Mouse (Mus musculus): ENCODE results near the gene Cdh1.
"Not testable (repeated sequence)": the region's sequence is repeated elsewhere in the genome, so short reads cannot be mapped to it uniquely, and the experiment has no call there.

Cdh1 gene

DNA sequence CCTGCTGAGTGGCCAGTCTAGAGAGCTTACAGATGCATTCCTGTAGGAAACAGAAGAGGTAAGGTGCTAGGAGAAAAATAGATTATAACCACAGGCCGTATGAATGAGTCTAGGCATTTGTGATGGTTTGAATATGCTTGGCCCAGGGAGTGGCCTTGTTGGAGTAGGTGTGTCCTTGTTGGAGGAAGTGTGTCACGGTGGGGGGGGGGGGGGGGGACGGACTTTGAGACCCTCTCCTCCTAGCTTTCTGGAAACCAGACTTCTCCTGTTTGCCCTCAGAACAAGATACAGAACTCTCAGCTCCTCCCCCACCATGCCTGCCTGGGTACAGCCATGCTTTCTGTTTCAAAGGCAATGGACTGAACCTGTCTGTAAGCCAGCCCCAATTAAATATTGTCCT is 10.7 kb upstream of the Cdh1 start:
- no peak for DNase-seq (ENCODE audit: low spot score in 2 of 2)

DNA sequence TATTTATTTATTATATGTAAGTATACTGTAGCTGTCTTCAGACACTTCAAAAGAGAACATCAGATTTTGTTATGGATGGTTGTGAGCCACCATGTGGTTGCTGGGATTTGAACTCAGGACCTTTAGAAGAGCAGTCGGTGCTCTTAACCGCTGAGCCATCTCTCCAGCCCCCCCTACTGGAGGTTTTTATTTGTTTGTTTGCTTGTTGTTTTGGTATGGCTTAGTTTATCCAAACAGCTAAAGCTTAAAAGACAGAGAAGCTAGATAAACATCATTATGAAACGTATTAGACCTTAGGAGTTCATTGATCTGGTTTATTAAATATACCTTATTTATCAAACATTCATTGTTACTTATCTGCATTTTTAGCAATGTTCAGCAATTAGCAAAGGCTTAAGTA is 7.5 kb upstream of the Cdh1 start:
- not testable (repeated sequence) for DNase-seq (ENCODE audit: low spot score in 2 of 2)

DNA sequence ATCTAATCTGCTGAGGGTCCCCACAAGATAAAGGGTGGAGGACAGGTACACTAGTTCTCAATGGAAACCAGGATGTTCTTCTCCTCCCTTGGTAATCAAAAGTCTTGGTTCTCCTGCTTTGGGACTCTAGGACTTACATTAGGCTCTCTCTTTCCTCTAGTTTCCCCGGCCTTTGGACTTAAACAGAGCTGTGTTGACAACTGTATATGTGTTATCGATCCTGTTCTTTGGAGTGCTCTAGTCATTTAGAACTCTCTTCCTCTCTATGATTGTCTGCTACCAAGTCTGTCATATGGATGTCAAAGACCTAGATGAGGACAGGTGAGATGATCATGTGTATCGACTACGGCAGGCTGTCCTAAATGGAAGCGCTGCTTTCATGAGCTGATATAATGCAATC is 6.1 kb upstream of the Cdh1 start:
- DNase-seq (ENCODE audit: low spot score in 2 of 2), result no peak

GRCm38 (mm10) chr8:106599265-106599979 is 3.7 kb upstream of the Cdh1 start:
- DNase-seq (ENCODE audit: low spot score in 2 of 2), result no peak

DNA sequence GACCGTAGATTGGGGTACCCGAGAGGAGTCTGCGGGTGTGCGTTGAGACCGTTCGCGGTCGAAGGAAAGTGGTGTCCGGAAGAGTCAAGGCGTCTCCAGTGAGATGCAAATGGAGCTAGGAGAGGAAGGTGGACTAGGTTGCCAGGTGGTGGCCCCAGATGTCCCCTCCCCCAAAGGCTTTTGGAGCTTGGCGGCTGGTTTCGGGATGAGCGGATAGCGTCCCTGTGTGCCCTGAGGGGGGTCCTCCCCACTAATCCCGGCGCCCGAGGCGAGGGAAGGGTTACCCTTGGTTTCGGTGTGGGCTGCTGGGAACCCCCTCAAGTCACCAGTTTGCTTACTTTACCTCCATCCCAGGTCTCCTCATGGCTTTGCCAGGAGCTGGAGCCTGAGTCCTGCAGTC is 782 bp downstream of the Cdh1 start:
- no peak for DNase-seq (ENCODE audit: low spot score in 2 of 2)

GRCm38 (mm10) chr8:106605657-106606056 is 2.5 kb downstream of the Cdh1 start:
- DNase-seq (ENCODE audit: low spot score in 2 of 2), result no peak

DNA sequence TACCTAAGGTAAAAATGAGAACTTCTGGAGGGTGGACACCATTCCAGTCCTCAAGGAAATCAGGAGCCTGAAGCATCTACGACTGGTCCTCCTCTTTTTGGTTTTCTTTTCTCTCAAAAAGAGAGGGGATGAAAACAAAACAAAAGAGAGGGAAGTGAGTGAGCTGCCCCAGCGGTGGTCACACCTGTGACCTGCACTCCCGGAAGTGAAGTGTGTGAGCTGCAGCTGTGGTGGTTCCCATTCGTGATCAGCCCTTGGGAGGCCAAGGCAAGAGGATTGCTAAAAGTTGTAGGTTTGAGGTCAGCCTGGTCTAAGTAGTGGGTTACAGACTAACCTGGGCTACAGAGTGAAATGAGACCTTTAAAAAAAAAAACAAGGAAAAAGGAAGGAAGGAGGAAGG is 3.0 kb downstream of the Cdh1 start:
- DNase-seq (ENCODE audit: low spot score in 2 of 2), result no peak

DNA sequence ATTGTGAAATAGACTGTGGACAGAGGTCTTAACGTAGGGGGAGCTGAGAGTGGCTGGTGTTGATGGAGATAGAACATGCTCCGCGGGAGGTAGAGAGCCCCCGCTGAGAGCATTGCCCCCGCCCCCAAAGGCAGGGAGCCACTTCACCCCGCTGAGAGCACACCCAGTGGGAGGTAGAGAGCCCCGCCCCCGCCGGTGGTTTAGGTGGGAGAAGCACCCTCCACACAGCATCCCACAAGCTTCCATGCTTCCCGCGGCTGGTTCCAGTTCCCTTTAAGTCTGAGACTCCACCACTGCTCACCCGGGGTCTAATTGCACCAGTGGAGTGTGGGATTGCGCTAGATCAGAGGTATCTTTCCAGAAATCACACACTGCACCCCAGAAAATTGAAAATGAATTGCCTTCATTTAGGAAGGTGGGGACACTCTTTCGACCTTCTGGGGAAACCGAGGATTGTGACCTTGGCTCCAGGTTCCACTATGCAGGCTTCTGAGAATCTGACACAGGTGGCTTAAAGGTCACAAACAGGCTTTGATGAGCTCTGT is 3.5 kb downstream of the Cdh1 start:
- DNase-seq (ENCODE audit: low spot score in 2 of 2), result no peak

DNA sequence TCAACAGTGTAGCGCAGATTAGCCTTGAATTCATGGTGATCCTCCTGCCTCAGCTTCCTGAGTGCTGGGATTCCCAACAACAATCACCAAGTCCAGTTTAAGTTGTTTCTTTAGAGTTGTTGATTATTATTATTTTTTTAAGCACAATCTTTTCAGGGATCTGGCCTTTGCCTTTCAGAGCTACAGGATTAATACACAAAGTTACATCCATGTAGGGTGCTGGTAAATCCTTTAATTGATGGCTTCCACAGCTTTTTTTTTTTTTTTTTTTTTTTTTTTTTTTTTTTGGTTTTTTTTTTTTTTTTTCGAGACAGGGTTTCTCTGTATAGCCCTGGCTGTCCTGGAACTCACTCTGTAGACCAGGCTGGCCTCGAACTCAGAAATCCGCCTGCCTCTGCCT is 4.6 kb downstream of the Cdh1 start:
- not testable (repeated sequence) for DNase-seq (ENCODE audit: low spot score in 2 of 2)

GRCm38 (mm10) chr8:106608425-106608824 is 5.3 kb downstream of the Cdh1 start:
- DNase-seq (ENCODE audit: low spot score in 2 of 2), result no peak

DNA sequence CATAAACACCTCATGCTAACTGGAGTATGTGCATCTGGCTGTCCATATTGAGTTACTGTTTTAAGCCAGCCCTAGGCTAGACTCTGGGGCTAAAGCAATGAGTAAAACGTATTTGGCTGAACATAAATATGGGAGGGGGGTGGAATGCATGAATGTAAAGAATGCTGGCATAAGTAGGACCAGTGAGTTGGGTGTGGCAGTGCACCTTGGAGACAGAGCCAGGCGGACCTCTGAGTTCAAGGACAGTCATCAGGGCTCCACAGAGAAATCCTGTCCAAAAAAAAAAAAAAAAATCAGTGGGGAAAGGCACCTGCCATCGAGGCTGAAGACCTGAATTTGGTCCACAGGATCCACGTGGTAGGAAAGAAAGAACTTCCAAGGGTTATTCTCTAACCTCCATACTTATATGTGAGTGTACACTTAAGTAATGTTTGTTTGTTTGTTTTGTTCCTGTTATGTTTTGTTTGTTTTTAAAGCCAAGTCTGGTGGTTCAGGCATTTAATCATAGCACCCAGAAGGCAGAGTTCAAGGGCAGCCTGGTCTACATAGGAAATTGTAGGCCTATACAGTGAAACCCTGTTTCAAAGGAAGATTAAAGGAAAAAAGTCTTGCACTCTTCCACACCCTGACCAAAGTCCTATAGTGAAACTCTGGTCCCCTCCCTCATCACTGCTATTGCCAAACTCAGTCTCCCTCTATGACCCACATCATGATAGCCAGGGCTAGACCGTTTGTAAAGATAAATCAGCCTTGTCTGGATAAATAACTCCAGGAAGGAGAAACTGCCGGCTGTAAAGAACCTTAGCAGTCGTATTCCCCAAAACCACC is 6.1 kb downstream of the Cdh1 start:
- no peak for DNase-seq (ENCODE audit: low spot score in 2 of 2)

DNA sequence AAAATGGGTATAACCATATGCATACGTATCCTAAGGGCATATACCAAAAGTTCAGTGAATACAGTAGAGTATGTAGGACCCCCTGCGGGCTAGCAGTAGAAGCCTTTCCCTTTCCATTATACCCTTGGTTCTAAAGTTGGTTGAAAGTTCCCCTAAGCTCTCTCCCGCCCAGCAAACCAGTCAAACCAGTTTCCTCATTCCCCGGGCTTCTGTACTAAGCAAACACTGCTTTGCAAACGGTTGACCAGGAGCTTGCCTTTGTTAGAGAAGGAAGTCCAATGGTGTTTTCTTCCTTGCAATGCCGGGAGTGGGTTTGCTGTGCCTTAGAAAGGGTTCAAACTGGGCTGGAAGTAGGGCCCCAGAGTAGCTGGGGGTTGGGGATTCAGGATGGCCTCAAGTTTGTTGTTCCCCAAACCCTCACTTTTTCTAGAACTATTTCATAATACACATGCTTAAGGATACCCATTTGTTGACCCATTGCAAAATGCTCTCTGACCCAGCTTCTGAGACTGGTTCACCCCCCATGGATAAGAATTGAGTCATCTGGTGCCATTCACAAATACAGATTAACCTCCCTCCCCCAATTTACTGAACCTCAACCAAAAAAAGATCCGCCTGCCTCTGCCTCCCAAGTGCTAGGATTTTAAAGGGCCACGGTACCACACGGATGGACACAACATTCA is 7.9 kb downstream of the Cdh1 start:
- no peak for DNase-seq (ENCODE audit: low spot score in 2 of 2)

DNA sequence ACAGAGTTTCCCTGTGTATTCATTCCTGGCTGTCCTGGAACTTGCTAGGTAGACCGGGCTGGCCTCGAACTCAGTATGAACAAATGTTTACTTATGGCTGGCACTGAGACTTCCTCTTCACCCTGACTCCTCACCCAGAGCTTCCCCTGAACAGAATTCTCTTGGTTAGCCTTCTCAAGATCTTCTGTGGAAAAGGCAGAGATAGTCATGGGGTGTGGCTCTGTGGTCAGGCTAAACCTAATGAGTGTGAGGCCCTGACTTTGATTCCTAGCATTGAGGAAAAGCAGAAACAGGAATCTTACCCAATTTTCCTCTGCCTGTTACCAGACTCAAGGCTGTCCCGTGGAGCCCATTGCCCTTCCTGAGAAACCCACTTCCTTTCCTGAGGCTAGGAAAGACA is 8.9 kb downstream of the Cdh1 start:
- no peak for DNase-seq (ENCODE audit: low spot score in 2 of 2)

DNA sequence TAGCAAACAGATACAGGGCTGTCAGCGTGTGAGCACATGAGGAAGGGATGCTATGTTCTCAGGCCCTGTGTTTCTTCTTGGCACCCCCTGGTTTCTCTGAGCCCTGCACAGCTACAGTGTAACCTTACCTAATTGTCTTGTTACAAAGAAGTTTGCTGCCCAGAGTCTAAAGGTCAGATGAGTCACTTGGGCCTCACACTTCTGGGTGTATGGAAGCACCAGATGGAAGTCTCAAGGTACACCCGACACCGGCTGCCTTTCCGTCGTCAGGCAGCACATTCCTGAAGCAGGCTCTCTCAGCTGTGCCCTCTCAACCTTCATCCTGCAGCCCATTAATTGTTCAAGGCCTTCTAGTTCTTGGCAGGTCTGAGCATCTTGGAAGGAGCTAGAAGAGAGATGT is 11.6 kb downstream of the Cdh1 start:
- DNase-seq (ENCODE audit: low spot score in 2 of 2), result no peak

DNA sequence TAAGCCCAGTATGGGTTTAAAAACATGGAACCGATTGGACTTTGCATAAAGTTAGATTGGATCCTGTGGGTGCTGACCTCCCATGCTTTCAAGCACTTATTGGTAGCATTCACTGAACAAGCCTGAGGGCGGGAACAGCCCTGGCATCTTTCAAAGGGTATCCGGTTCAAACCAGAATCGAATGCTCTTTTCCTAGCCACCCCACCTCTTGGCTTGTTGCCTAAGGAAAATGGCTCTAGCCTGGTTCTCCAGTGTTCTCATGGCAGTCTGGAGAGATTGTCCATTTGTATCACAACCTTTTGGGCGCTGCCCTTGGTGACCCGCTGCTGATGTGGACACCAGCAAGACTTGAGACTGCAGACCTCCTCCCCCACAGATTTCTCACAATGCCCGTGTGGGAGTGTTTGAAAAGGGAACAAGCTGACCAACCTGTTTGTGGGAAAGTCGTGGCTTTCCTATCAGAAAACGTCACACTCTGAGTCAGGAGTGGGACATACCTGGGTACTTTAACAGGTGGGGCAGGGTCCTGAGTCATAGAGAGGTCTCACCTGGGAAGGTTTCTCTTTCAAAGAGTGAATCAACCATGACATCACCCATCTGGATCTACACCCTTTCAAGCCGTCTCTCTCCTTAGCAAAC is 12.6 kb downstream of the Cdh1 start:
- no peak for DNase-seq (ENCODE audit: low spot score in 2 of 2)

DNA sequence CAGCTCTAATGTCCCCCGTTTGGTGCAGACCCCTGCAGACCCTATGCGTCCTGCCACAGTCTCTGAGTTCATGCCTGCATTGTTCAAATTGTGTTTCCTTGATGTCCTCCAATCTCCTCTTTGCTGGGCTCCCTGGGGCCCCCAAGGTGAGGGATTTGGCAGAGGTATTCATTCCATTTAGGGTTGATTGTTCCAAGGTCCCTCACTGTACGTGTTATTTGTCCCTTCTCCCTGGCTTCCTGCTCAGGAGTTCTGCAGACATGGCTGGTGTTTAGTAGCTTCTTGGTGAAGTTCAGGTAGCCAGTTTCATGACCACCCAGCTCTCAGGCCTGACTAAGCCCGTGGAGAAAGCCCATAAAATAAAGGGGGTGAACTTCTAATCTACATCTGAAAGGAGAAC is 13.5 kb downstream of the Cdh1 start:
- no peak for DNase-seq (ENCODE audit: low spot score in 2 of 2)

DNA sequence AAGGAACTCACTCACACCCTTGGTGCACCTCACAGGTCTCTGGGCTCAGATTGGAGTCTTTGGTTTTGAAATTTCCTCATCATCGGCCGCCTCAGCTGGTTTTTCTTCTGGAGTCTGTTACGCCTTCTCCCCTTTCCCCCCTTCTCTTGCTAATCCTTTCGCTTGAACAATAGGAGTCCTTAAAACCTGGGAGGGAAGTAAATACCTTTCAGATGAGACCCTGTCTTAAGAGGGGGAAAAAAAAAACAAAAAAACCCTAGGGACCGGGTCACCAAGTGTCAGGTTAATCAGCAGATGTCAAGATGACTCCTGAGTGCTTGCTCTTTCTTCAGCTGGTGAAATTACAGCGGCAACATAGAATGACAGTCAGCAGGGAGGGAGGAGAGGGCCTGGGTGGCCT is 14.0 kb downstream of the Cdh1 start:
- DNase-seq (ENCODE audit: low spot score in 2 of 2), result no peak

- no peak for DNase-seq (ENCODE audit: low spot score in 2 of 2)
These were observed 14.7 kb downstream of the Cdh1 start for GRCm38 (mm10) chr8:106617865-106618264.

GRCm38 (mm10) chr8:106618324-106618723 is 15.2 kb downstream of the Cdh1 start:
- DNase-seq (ENCODE audit: low spot score in 2 of 2), result no peak

DNA sequence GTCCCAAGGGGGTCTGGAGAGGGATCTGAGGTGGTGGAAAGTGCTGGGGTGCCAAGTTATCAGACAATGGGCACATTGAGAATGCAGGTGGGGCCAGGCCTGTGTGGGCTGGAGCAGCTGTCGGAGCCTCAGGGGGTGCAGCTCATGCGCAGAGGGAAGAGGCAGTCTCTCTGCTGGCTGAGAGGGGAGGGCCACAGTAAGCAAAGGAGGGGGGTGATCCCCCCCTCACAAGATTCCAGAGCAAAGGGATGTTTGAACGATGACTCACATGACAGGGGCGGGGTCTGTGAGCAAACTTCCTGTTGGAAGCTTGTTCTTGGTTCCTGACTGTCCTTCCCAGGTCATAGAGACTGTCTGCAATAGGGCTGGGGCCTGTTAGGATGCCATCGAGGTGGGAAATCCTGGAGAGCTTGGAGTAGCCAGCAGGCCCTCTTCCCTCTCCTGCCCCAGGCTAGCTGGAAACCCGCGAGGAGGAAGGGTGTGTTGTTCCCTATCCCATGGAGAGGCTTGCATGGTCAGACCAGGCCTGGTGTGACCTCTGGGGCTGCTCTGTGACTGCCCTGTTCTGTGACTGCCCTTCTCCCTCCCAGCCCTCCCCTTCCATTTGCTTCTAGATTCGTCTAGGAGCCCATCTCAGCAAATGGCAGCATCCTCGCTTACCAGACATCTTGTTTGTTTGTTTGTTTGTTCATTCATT is 16.5 kb downstream of the Cdh1 start:
- no peak for DNase-seq (ENCODE audit: low spot score in 2 of 2)

GRCm38 (mm10) chr8:106620488-106620887 is 17.3 kb downstream of the Cdh1 start:
- DNase-seq (ENCODE audit: low spot score in 2 of 2), result no peak
